Comparison of ENCODE assay signal across 8 mouse cellular contexts in genomic region chr10:82909382-82909781, GRCm38 (mm10). TPM values are rescaled to one million over a fixed set of nuclear protein-coding genes. Genes with fewer than 3 reads are reported as not detected.
DNase-seq lines count a peak whose midpoint lies in the region; ATAC-seq and TF ChIP-seq lines count a peak whose summit lies in the region.

No protein-coding gene starts in this region.

- peak; percentile 88 for TF ChIP-seq CTCF in lung, postnatal 0 days (IDR thresholded peaks at IDR 0.05)

- no peak for TF ChIP-seq EP300 in lung, postnatal 0 days (IDR thresholded peaks at IDR 0.05)

- 0 out of 2 replicates have a peak, but pooled peaks have one; percentile 50 for ATAC-seq in erythroblast, adult 5-6 weeks (replicated peaks; ENCODE audit: low FRiP score, poor library complexity, severe bottlenecking)
- peak; percentile 49; the same call in 1 of the 2 replicates for ATAC-seq in lung, postnatal 0 days

- peak; percentile 62 for DNase-seq in ES-CJ7 (ENCODE audit: low read depth, low spot score)
- peak; percentile 75 for DNase-seq in brain, adult 2 months (ENCODE audit: low read depth, low spot score)
- peak; percentile 79 for DNase-seq in heart, postnatal 4 days
- peak; percentile 80 for DNase-seq in layer of hippocampus, adult 11-12 months (ENCODE audit: low spot score)
- DNase-seq in lung, postnatal 0 days (ENCODE audit: low spot score), result peak; percentile 72
- DNase-seq in ovary, postnatal 36 days (ENCODE audit: low spot score), result peak; percentile 48
- DNase-seq in urinary bladder, postnatal 25 days (ENCODE audit: low spot score), result peak; percentile 54

- WGBS in lung, postnatal 0 days, result 16% methylated on average over 9 of the region's 9 CpGs

- no peaks in the 10 kb centered on the region for H3K27me3 ChIP-seq in lung, postnatal 0 days (replicated peaks; ENCODE audit: insufficient read depth, low read length)

- no peak overlapping the region for H3K9ac ChIP-seq in lung, postnatal 0 days (replicated peaks; ENCODE audit: low read depth)

- no peaks in the 10 kb centered on the region for H3K36me3 ChIP-seq in lung, postnatal 0 days (ENCODE audit: insufficient read depth, low read length)

- no peak overlapping the region for H3K4me3 ChIP-seq in lung, postnatal 0 days (ENCODE audit: low read depth, low read length)

- no peak overlapping the region for H3K4me2 ChIP-seq in lung, postnatal 0 days (replicated peaks; ENCODE audit: low read depth, low read length)

- no peaks in the 10 kb centered on the region for H3K9me3 ChIP-seq in lung, postnatal 0 days (ENCODE audit: low read length)

- no peaks in the 10 kb centered on the region for H3K4me1 ChIP-seq in lung, postnatal 0 days (ENCODE audit: insufficient read depth, low read depth, low read length)

- no peak overlapping the region for H3K27ac ChIP-seq in lung, postnatal 0 days (ENCODE audit: low read length)

RNA-seq across cellular contexts. Expression of gene Eid3, which starts 43.0 kb away (rescaled TPM):
- 1.3 TPM in 1 of 2 replicates, not detected in the other for total RNA-seq in erythroblast, adult 5-6 weeks (2015; ENCODE audit: low replicate concordance)
- total RNA-seq in erythroblast, adult 5-6 weeks (2017; ENCODE audit: low replicate concordance), result 1.4 and 5.2 TPM in 2 replicates
- 1 to 10 TPM; 2.0 to 2.5 TPM for total RNA-seq in heart, postnatal 4 days (2021)
- not detected in 2 replicates for polyA plus RNA-seq in lung, postnatal 0 days (2015; fragmentation: Nextera tagmentation; extraction: Ambion mirVana)
